Mouse (Mus musculus) spleen, postnatal 4 days (tissue): ENCODE measurements around the gene 2210017I01Rik.

ENCODE experiments used
- DNase-seq, 2 experiments: peaks; one replicate each; pipeline ENCODE4 v3.0.0; 2022; ENCODE audit warnings: low spot score in 2 of 2

2210017I01Rik gene

GRCm38 (mm10) chr3:92607392-92607791, at the start of gene 2210017I01Rik:
Gene 2210017I01Rik, minus strand, starts transcription at chr3:92607492.
- DNase-seq = no peak

- DNase-seq = no peak
Observed at GRCm38 (mm10) chr3:92656826-92657225, 49.5 kb upstream of the 2210017I01Rik start, which contains the start of gene Lce1b. Gene Lce1b, minus strand, starts transcription at chr3:92656926.

GRCm38 (mm10) chr3:92648207-92648606, 40.9 kb upstream of the 2210017I01Rik start, which contains the start of gene Lce1a1:
Gene Lce1a1, minus strand, starts transcription at chr3:92648307.
- no peak for DNase-seq

GRCm38 (mm10) chr3:92639854-92640253, 32.6 kb upstream of the 2210017I01Rik start:
- DNase-seq = no peak

- DNase-seq = no peak
Observed at GRCm38 (mm10) chr3:92638653-92638991, 31.3 kb upstream of the 2210017I01Rik start.

GRCm38 (mm10) chr3:92637745-92638652, 30.7 kb upstream of the 2210017I01Rik start:
- DNase-seq = no peak

- DNase-seq = no peak
Observed at GRCm38 (mm10) chr3:92621560-92621959, 14.3 kb upstream of the 2210017I01Rik start, which contains the start of gene Lce6a. Gene Lce6a, minus strand, starts transcription at chr3:92621660.

GRCm38 (mm10) chr3:92609804-92610203, 2.5 kb upstream of the 2210017I01Rik start:
- DNase-seq = no peak

GRCm38 (mm10) chr3:92602169-92602568, 5.1 kb downstream of the 2210017I01Rik start:
- DNase-seq = no peak

GRCm38 (mm10) chr3:92600456-92600855, 6.8 kb downstream of the 2210017I01Rik start:
- no peak for DNase-seq

- DNase-seq = no peak
Observed at GRCm38 (mm10) chr3:92599973-92600372, 7.3 kb downstream of the 2210017I01Rik start.

- no peak for DNase-seq
Observed at GRCm38 (mm10) chr3:92598429-92598828, 8.9 kb downstream of the 2210017I01Rik start.

GRCm38 (mm10) chr3:92588858-92589257, 18.4 kb downstream of the 2210017I01Rik start, which contains the start of gene Smcp:
Gene Smcp, minus strand, starts transcription at chr3:92588997.
- DNase-seq = no peak

GRCm38 (mm10) chr3:92587190-92587589, 20.1 kb downstream of the 2210017I01Rik start:
- no peak for DNase-seq

- no peak for DNase-seq
Observed at GRCm38 (mm10) chr3:92585055-92585454, 22.2 kb downstream of the 2210017I01Rik start.

- no peak for DNase-seq
Observed at GRCm38 (mm10) chr3:92583164-92583826, 24.0 kb downstream of the 2210017I01Rik start.

- DNase-seq = no peak
Observed at GRCm38 (mm10) chr3:92579508-92579907, 27.8 kb downstream of the 2210017I01Rik start.

- no peak for DNase-seq
Observed at GRCm38 (mm10) chr3:92578652-92579413, 28.5 kb downstream of the 2210017I01Rik start.

GRCm38 (mm10) chr3:92573449-92574041, 33.7 kb downstream of the 2210017I01Rik start, which contains the start of gene Ivl:
Gene Ivl, minus strand, starts transcription at chr3:92573735.
- no peak for DNase-seq

- no peak for DNase-seq
Observed at GRCm38 (mm10) chr3:92572514-92573155, 34.7 kb downstream of the 2210017I01Rik start.

GRCm38 (mm10) chr3:92568752-92569151, 38.5 kb downstream of the 2210017I01Rik start:
- no peak for DNase-seq
